Mouse (Mus musculus): ENCODE data around the gene 1600014C23Rik. TPM values are rescaled to one million over a fixed set of nuclear protein-coding genes. Genes with fewer than 3 reads are reported as not detected.

Gene 1600014C23Rik
- total and polyA plus RNA-seq, 2 experiments from 2014 or later, result not detected

GRCm38 (mm10) chr17:45734333-45734732, 689 bp upstream of the 1600014C23Rik start:
- Histone ChIP-seq H3K36me3 (ENCODE audit: insufficient read depth) (no peaks in the 10 kb centered on the region), H3K4me2 (ENCODE audit: low read depth) (peak overlapping the region; percentile 91), H3K4me3 (ENCODE audit: low read depth, low read length) (peak overlapping the region; percentile 36), H3K27ac (ENCODE audit: low read depth, low read length) (0 out of 2 replicates have a peak overlapping the region, but pooled peaks have one; percentile 29), H3K9ac (peak overlapping the region; percentile 51), H3K9me3 (ENCODE audit: low read length) (no peaks in the 10 kb centered on the region), H3K27me3 (ENCODE audit: insufficient read depth, low read length) (no peaks in the 10 kb centered on the region), H3K4me1 (ENCODE audit: insufficient read depth) (peaks cover 28% of the 10 kb centered on the region)
- 7% methylated on average over 3 of the region's 3 CpGs for WGBS
- DNase-seq (no peak), ATAC-seq (no peak)
- TF ChIP-seq CTCF (IDR thresholded peaks at IDR 0.05; ENCODE audit: low read depth), result no peak

- peak overlapping the region; percentile 36; the same call in 1 of the 2 replicates for H3K4me3 ChIP-seq (ENCODE audit: low read depth, low read length)
- peak overlapping the region; percentile 91 for H3K4me2 ChIP-seq (ENCODE audit: low read depth)
- H3K27me3 ChIP-seq (ENCODE audit: insufficient read depth, low read length), result no peaks in the 10 kb centered on the region
- peaks cover 28% of the 10 kb centered on the region for H3K4me1 ChIP-seq (ENCODE audit: insufficient read depth)
- no peak overlapping the region for H3K9ac ChIP-seq
- no peak for TF ChIP-seq CTCF (IDR thresholded peaks at IDR 0.05; ENCODE audit: low read depth)
- H3K27ac ChIP-seq (ENCODE audit: low read depth, low read length), result no peak overlapping the region
- whole genome bisulfite sequencing, result 28% methylated on average over 17 of the region's 19 CpGs
- H3K36me3 ChIP-seq (ENCODE audit: insufficient read depth), result no peaks in the 10 kb centered on the region
- no peak for DNase-seq
- peak; percentile 2; the same call in 1 of the 2 replicates for ATAC-seq
- H3K9me3 ChIP-seq (ENCODE audit: low read length), result no peaks in the 10 kb centered on the region
These were observed 458 bp downstream of the 1600014C23Rik start for GRCm38 (mm10) chr17:45733038-45733734.

DNA sequence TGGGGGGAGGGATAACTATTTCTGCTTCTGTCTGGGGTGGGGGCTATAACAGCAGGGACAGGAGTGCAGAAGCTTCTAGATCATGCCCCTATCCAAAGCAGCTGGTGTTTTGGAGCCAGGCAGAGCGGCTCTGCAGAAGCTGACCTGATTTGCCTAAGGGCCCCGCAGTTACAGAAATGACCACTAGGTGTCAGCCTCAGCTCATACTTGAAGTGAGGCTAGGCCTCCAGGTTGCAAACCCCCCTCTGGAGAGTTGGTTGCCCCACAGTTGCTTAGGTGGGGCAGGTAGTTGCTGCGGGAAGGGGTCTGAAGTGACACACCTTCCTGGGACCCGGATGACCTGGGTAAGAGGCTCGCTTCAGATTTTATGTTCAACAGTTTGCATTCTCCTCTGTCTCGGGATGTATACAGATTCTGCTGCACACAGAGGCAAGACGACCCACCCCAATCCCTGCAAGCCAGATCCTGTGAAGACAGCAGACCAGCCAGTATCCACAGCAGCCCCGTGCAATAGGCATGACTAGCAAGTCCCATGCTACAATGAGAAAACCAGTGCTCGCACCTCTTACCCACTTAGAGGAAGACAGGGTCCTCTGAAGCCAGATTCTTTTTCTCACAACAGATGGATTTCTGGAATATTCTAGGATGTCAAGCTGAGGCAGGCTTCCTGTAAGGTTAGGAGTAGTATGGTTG, 2.3 kb downstream of the 1600014C23Rik start:
- peak; percentile 53 for ATAC-seq
- H3K27me3 ChIP-seq (ENCODE audit: insufficient read depth, low read length), result no peaks in the 10 kb centered on the region
- WGBS, result 18% methylated on average over 9 of the region's 9 CpGs
- H3K4me1 ChIP-seq (ENCODE audit: insufficient read depth), result peaks cover 22% of the 10 kb centered on the region
- peak; percentile 93 for DNase-seq
- no peaks in the 10 kb centered on the region for H3K9me3 ChIP-seq (ENCODE audit: low read length)
- H3K36me3 ChIP-seq (ENCODE audit: insufficient read depth), result no peaks in the 10 kb centered on the region
- no peak overlapping the region for H3K4me2 ChIP-seq (ENCODE audit: low read depth)
- no peak overlapping the region for H3K4me3 ChIP-seq (ENCODE audit: low read depth, low read length)
- no peak overlapping the region for H3K9ac ChIP-seq
- TF ChIP-seq CTCF (IDR thresholded peaks at IDR 0.05; ENCODE audit: low read depth), result peak; percentile 97
- no peak overlapping the region for H3K27ac ChIP-seq (ENCODE audit: low read depth, low read length)

DNA sequence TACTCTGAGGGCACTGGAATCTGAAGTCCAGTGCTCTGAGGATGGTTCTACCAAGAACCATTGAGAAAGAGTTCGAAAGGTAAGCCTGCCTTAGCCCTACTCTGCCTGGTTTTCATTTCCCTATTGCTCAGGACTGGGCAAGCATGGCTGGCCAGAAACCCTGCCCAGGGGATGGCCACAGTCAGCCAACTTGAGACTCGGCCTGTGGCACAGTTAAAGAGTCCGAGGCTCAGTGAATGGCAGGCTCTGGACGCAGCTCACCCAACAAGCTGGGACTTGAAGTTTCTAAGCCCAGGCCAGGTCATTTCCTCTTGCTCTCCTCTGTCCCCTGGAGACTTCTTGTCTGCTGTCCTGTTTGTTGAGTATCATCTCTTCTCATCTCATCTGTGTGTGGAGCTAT, 2.9 kb downstream of the 1600014C23Rik start:
- DNase-seq (no peak), ATAC-seq (no peak)
- Histone ChIP-seq H3K27ac (ENCODE audit: low read depth, low read length) (no peak overlapping the region), H3K36me3 (ENCODE audit: insufficient read depth) (no peaks in the 10 kb centered on the region), H3K9me3 (ENCODE audit: low read length) (no peaks in the 10 kb centered on the region), H3K4me2 (ENCODE audit: low read depth) (no peak overlapping the region), H3K9ac (no peak overlapping the region), H3K27me3 (ENCODE audit: insufficient read depth, low read length) (no peaks in the 10 kb centered on the region), H3K4me1 (ENCODE audit: insufficient read depth) (peaks cover 16% of the 10 kb centered on the region), H3K4me3 (ENCODE audit: low read depth, low read length) (no peak overlapping the region)
- TF ChIP-seq CTCF (IDR thresholded peaks at IDR 0.05; ENCODE audit: low read depth), result no peak
- WGBS, result 85% methylated on average over 4 of the region's 4 CpGs

DNA sequence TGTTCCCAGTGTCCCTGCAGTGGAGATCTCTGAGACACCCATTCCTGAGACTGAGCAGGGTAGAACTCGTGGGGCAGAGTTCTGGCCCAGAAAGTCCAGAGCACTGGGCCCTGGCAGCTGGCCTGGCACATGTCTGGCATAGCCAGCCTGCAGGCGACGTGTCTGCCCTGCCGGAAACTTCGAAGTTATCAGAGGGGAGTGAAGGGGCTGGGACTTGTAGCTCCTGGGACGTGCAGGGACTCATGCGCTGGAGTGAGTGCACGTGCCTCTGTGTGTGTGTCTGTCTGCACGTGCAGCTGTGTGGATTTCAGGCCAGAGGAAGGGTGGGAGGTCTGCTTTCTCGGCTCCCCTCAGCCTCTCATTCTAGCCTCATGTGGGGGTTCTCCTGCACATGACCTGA, 4.3 kb downstream of the 1600014C23Rik start:
- H3K9ac ChIP-seq, result no peak overlapping the region
- H3K4me3 ChIP-seq (ENCODE audit: low read depth, low read length), result no peak overlapping the region
- no peaks in the 10 kb centered on the region for H3K36me3 ChIP-seq (ENCODE audit: insufficient read depth)
- no peak for ATAC-seq
- H3K9me3 ChIP-seq (ENCODE audit: low read length), result no peaks in the 10 kb centered on the region
- H3K27me3 ChIP-seq (ENCODE audit: insufficient read depth, low read length), result no peaks in the 10 kb centered on the region
- no peak overlapping the region for H3K27ac ChIP-seq (ENCODE audit: low read depth, low read length)
- peaks cover 6% of the 10 kb centered on the region; the same call in 1 of the 2 replicates for H3K4me1 ChIP-seq (ENCODE audit: insufficient read depth)
- DNase-seq, result no peak
- 52% methylated on average over 10 of the region's 10 CpGs for WGBS
- no peak overlapping the region for H3K4me2 ChIP-seq (ENCODE audit: low read depth)
- TF ChIP-seq CTCF (IDR thresholded peaks at IDR 0.05; ENCODE audit: low read depth), result no peak

- H3K9ac ChIP-seq, result no peak overlapping the region
- H3K4me1 ChIP-seq (ENCODE audit: insufficient read depth), result peaks cover 5% of the 10 kb centered on the region; the same call in 1 of the 2 replicates
- H3K4me2 ChIP-seq (ENCODE audit: low read depth), result no peak overlapping the region
- WGBS, result 70% methylated on average over 8 of the region's 8 CpGs
- H3K36me3 ChIP-seq (ENCODE audit: insufficient read depth), result no peaks in the 10 kb centered on the region
- DNase-seq (no peak), ATAC-seq (no peak)
- no peaks in the 10 kb centered on the region for H3K9me3 ChIP-seq (ENCODE audit: low read length)
- H3K27ac ChIP-seq (ENCODE audit: low read depth, low read length), result no peak overlapping the region
- no peak for TF ChIP-seq CTCF (IDR thresholded peaks at IDR 0.05; ENCODE audit: low read depth)
- no peak overlapping the region for H3K4me3 ChIP-seq (ENCODE audit: low read depth, low read length)
- no peaks in the 10 kb centered on the region for H3K27me3 ChIP-seq (ENCODE audit: insufficient read depth, low read length)
These were observed 5.5 kb downstream of the 1600014C23Rik start for GRCm38 (mm10) chr17:45727983-45728723.

All from forebrain, postnatal 0 days (tissue).